Comparison of ENCODE assay signal across 8 mouse cellular contexts in the genomic region with DNA sequence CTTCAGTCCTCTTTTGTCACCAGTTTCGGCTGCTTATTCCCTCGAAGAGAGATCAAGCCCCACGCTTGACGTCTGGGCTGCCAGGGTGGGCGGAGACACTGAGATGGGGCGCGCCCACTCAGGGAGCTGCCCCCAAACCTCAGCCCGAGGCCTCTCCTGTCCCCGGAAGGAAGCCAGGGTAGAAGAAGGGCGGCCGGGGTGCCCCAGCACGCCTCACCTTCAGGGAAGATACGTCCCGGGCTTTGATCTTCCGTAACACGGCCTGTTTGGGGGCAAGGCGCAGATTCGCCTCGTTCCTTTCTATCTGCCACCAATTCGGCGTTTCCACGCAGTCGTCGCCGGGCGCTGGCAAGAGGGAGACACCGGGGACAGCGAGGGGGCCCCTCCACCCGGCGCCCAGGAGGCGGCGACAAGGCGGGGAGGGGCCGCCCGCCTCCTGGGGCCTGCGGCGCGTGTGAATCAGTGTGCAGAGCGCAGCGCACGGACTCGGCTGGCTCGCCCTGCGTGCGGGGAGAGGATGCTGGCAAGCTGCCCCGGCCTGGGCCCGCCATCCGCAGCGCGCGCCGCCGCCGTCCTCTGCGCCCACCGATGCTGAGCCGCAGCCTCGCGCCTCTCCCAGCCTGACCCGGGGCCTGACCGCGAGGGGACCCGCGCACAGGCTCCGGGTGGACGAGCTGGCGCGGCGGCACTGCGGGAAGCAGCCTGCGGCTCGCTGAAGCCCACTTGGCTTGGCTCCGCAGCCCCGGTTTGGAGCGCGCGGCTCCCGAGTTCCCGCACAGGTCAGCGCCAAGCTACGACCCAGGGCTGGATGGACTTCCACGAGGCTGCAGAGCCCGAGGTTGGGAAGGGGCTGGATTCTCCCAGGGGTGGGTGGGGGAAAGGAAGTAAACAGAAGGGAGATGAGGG. TPM values are rescaled to one million over a fixed set of nuclear protein-coding genes. Genes with fewer than 3 reads are reported as not detected.
DNase-seq lines count a peak whose midpoint lies in the region; ATAC-seq and TF ChIP-seq lines count a peak whose summit lies in the region.

A gene (plus strand): TSS at position 163 of the 906 bp plus-strand sequence.

- no peak for TF ChIP-seq POLR2A in kidney, adult 2 months (IDR thresholded peaks at IDR 0.05; ENCODE audit: low read depth, low read length)

- H3K4me2 ChIP-seq in embryonic facial prominence, embryonic 13.5 days, result peak within 1 kb of the TSS; percentile 82
- H3K4me2 ChIP-seq in liver, embryonic 13.5 days, result peak within 1 kb of the TSS; percentile 72

- no peaks in the 10 kb centered on the region for H3K27me3 ChIP-seq in kidney, adult 2 months (replicated peaks; ENCODE audit: control insufficient read depth, insufficient read depth, low read length)
- no peaks in the 10 kb centered on the region for H3K27me3 ChIP-seq in embryonic facial prominence, embryonic 13.5 days
- 0 out of 2 replicates have a peak, but pooled peaks cover 6% of the 10 kb centered on the region for H3K27me3 ChIP-seq in heart, embryonic 10.5 days (ENCODE audit: insufficient read depth, poor library complexity, severe bottlenecking)
- peaks cover 32% of the 10 kb centered on the region for H3K27me3 ChIP-seq in liver, embryonic 13.5 days
- H3K27me3 ChIP-seq in splenic B cell, adult 2 months (ENCODE audit: control insufficient read depth, insufficient read depth, low read length, poor library complexity, severe bottlenecking), result no peaks in the 10 kb centered on the region

- TF ChIP-seq CTCF in kidney, adult 2 months (conservative IDR thresholded peaks at IDR 0.05; ENCODE audit: insufficient read depth, insufficient read length, low read depth, low read length), result no peak

- H3K36me3 ChIP-seq in kidney, adult 2 months (ENCODE audit: control insufficient read depth, insufficient read depth, low read length), result no peaks in the 10 kb centered on the region
- H3K36me3 ChIP-seq in embryonic facial prominence, embryonic 13.5 days, result peaks cover 25% of the 10 kb centered on the region
- peaks cover 5% of the 10 kb centered on the region; the same call in 1 of the 2 replicates for H3K36me3 ChIP-seq in heart, embryonic 10.5 days
- H3K36me3 ChIP-seq in liver, embryonic 13.5 days, result no peaks in the 10 kb centered on the region
- H3K36me3 ChIP-seq in splenic B cell, adult 2 months (ENCODE audit: control insufficient read depth, insufficient read depth, low read length, poor library complexity, severe bottlenecking), result no peaks in the 10 kb centered on the region

- peak; percentile 29 for DNase-seq in kidney, adult 2 months
- DNase-seq in kidney, adult 9 months, result no peak
- DNase-seq in heart, embryonic 10.5 days (ENCODE audit: low spot score), result no peak
- peak; percentile 58 for DNase-seq in kidney, postnatal 14 days
- DNase-seq in liver, embryonic 13.5 days, result no peak
- peak; percentile 88 for DNase-seq in naive thymus-derived CD4-positive, alpha-beta T cell, adult 2 months (ENCODE audit: low read depth)
- DNase-seq in splenic B cell, adult 2 months (ENCODE audit: low read depth, low spot score), result peak; percentile 73

- no peak within 1 kb of the TSS for H3K27ac ChIP-seq in kidney, adult 2 months (ENCODE audit: insufficient read depth, low read depth, low read length)
- H3K27ac ChIP-seq in embryonic facial prominence, embryonic 13.5 days, result peak within 1 kb of the TSS; percentile 80
- peak within 1 kb of the TSS; percentile 92 for H3K27ac ChIP-seq in heart, embryonic 10.5 days
- no peak within 1 kb of the TSS for H3K27ac ChIP-seq in liver, embryonic 13.5 days

- peak within 1 kb of the TSS; percentile 87 for H3K9ac ChIP-seq in embryonic facial prominence, embryonic 13.5 days
- no peak within 1 kb of the TSS for H3K9ac ChIP-seq in liver, embryonic 13.5 days

- no peaks in the 10 kb centered on the region; the same call in 1 of the 2 replicates for H3K9me3 ChIP-seq in embryonic facial prominence, embryonic 13.5 days
- peaks cover 5% of the 10 kb centered on the region; the same call in 1 of the 2 replicates for H3K9me3 ChIP-seq in heart, embryonic 10.5 days
- no peaks in the 10 kb centered on the region for H3K9me3 ChIP-seq in liver, embryonic 13.5 days (replicated peaks)

- peak; percentile 72 for ATAC-seq in embryonic facial prominence, embryonic 13.5 days (ENCODE audit: insufficient number of reproducible peaks, insufficient read depth, low FRiP score, low TSS enrichment, low read depth)
- ATAC-seq in liver, embryonic 13.5 days (ENCODE audit: low read depth), result peak; percentile 44; the same call in 1 of the 2 replicates

- peak within 1 kb of the TSS; percentile 35 for H3K4me3 ChIP-seq in kidney, adult 2 months (ENCODE audit: insufficient read depth, low read depth, low read length)
- H3K4me3 ChIP-seq in embryonic facial prominence, embryonic 13.5 days, result peak within 1 kb of the TSS; percentile 61
- peak within 1 kb of the TSS; percentile 84 for H3K4me3 ChIP-seq in heart, embryonic 10.5 days
- peak within 1 kb of the TSS; percentile 53 for H3K4me3 ChIP-seq in liver, embryonic 13.5 days (replicated peaks)

- H3K4me1 ChIP-seq in kidney, adult 2 months (ENCODE audit: control insufficient read depth, insufficient read depth, low read length), result no peaks in the 10 kb centered on the region
- peaks cover 36% of the 10 kb centered on the region for H3K4me1 ChIP-seq in embryonic facial prominence, embryonic 13.5 days
- peaks cover 30% of the 10 kb centered on the region for H3K4me1 ChIP-seq in heart, embryonic 10.5 days
- peaks cover 11% of the 10 kb centered on the region for H3K4me1 ChIP-seq in liver, embryonic 13.5 days (replicated peaks)

- WGBS in kidney, adult 2 months, result 2% methylated on average over 79 of the region's 83 CpGs
- under 1% methylated on average over 82 of the region's 83 CpGs for WGBS in embryonic facial prominence, embryonic 13.5 days
- WGBS in heart, embryonic 10.5 days, result under 1% methylated on average over 83 of the region's 83 CpGs
- WGBS in liver, embryonic 13.5 days (ENCODE audit: insufficient replicate concordance), result under 1% methylated on average over 69 of the region's 83 CpGs

RNA-seq across cellular contexts. Expression of the gene that starts here (rescaled TPM):
- polyA plus RNA-seq in kidney, adult 2 months (2012; rRNA removed), result 4.6 and 5.9 TPM in 2 replicates
- 12.4 and 12.6 TPM in 2 replicates for polyA plus RNA-seq in embryonic facial prominence, embryonic 13.5 days (2015; fragmentation: Nextera tagmentation; extraction: Ambion mirVana)
- 5.7 and 6.8 TPM in 2 replicates for polyA plus RNA-seq in heart, embryonic 10.5 days (2016; fragmentation: Nextera tagmentation; extraction: Ambion mirVana)
- 0.81 and 0.82 TPM in 2 replicates for polyA plus RNA-seq in liver, embryonic 13.5 days (2015; fragmentation: Nextera tagmentation; extraction: Ambion mirVana)

Comparison
In these comparisons a context has a peak if more than half of its experiments do, and no peak if none do; other contexts are left out.
1. DNase-seq: peak in kidney, adult 2 months (single experiment), kidney, postnatal 14 days (single experiment), naive thymus-derived CD4-positive, alpha-beta T cell, adult 2 months (single experiment) and splenic B cell, adult 2 months (single experiment); none in kidney, adult 9 months (single experiment), heart, embryonic 10.5 days (single experiment) and liver, embryonic 13.5 days (single experiment).
2. Peak in ATAC-seq, H3K4me3 ChIP-seq and H3K4me2 ChIP-seq in liver, embryonic 13.5 days; RNA of the gene not detected or under 1 TPM.
3. H3K27ac ChIP-seq: peak in embryonic facial prominence, embryonic 13.5 days (single experiment) and heart, embryonic 10.5 days (single experiment); none in kidney, adult 2 months (single experiment) and liver, embryonic 13.5 days (single experiment).
4. Peak in every context shown above with its lines, with median percentiles within 50 percentile points of each other: H3K4me3 ChIP-seq.